Mouse (Mus musculus): ENCODE results near the gene Olfr726. TPM values are rescaled to one million over a fixed set of nuclear protein-coding genes. Genes with fewer than 3 reads are reported as not detected.
A peak's percentile ranks its signal among the peaks of the same experiment; 100 is the strongest.

The Olfr726 gene
- total RNA-seq (2021), result not detected
- long read RNA-seq, experiment 1, result 0 reads
- long read RNA-seq, experiment 2, result 0 reads

DNA sequence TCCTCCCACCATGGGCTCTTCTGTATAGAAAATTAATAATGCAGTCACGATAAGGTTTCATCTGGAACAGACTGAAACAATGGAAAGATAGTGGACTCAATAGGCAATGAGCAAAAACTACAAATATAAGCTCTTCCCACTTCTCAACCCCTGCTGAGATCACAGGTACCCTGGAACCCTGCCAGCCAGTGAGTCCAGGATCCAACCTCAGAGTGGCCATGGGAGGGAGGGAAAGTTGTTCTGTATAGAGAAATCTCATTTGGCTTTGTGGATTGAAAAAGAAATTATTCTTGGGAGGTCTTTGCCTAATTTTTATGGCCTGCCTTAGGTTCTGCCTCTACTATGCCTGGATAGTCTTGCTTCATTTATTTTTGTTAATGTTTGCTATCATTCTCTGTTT is at the start of gene Olfr726:
Olfr726 (minus strand) TSS at position 101 of the 400 bp plus-strand sequence.
- no peak for DNase-seq (ENCODE audit: low spot score in 2 of 2)

DNA sequence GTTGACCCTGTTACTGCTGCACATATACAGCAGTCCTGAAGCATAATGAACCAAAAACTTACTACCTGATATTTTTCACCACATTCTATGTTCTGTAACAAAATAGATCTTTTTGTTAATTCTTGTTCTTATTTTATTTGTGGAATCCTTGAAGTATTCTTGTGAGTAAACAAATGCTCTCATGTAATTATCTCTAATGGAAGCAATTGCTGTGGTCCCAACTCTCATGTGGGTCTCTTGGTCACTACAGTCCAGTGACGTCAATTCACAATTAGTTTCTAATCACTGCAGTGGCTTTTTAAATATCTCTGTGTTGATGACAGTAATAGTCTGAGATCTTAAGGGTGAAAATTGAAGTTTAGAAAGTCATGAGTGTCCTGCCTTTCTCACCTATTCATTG is 32.1 kb upstream of the Olfr726 start, which contains the start of gene Olfr727:
Olfr727 (plus strand) TSS at position 301 of the 400 bp plus-strand sequence.
- no peak for DNase-seq (ENCODE audit: low spot score in 2 of 2)

DNA sequence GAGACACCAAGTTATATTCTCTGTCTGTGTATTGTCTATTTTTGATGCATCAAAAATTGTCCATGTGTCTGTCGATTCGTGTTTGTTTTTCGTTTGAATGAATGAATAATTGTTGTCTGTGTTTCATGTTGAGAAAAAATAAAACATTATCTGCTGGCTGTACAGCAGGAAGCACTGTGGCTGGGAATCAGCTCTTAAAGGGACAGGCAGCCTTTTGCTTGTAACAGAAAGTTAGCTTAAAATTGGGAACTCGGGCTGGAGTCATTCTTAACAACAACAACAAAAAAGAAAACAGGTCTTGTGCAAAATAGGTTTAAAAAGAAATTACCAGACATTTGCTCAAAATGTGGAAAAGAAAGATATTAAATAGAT is 28.0 kb downstream of the Olfr726 start:
- peak in 1 of 2 experiments; percentile 41 for DNase-seq (ENCODE audit: low spot score in 2 of 2)

DNA sequence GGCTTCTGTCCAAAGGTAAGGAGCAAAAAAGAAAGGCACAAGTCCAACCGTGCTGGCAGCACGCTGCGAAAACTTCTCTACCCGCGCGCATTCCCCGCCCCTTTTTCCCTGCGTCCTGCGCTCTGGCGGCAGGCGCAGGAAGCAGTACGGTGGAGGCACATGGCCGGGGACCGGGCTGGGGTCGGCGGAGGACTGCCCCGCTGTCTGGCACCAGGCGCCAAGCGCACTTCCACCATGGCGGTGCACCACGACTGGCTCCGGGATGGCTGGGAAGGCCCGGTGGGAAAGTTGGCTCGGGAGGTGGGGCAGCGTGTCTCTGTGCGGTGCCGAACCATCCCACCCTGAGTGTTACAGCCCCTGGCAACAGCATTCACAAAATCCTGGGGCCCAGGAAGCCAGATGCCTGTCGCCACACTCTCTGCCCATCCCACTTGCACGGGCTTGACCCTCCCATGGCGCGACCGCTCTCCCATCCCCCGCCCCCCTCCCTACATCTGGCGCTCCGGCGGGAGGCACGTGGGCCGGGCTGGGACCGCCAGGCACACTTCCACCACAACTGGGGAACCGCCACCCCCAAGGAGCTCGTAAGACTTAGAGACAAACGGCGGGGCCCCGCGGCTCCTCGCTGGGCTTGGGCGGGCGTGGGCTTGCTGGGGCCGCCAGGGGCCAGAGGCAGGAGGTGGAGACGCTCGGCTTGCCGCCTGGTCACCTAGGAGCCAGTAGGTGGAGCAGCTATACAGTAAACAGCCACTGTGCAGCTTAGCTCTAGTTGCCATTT is 28.6 kb downstream of the Olfr726 start:
- DNase-seq (ENCODE audit: low spot score in 2 of 2), result peak; percentile 33 to 41

DNA sequence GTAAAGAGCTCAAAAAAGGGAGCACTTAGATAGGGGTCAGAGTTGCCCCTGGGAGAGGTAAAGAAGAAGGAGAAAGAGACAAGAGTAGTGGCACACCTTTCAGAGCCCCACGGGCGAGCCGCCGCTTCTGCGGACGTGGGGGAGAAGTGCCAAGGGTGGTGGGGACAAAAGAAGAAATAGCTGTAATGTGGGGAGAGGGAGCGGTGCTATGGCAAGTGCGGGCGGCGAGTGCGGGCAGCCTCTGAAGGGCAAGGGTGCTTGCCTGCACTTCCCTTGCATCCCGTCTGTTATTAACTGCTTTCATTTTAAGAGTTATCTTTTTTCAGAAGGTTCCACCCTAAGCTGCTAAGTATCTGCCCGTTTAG is 29.2 kb downstream of the Olfr726 start:
- DNase-seq (ENCODE audit: low spot score in 2 of 2), result no peak

DNA sequence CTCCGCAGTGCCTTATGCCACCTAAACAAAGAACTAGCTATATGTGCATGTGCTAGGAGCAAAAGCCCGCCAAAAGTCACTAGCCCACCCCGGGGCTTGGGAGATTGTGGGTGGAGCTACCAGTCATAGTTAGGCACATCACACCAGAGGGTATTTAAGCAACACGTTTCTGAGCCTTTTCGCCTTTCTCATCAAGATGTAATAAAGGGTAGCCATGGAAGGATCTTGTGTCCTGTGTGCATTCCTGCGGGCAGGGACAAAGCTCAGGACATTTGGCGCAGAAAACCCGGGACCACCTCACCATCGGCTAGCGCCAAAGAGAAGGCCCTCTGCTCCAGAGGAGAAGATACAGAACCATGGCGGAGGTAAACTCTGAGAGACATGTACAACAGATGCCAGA is 29.6 kb downstream of the Olfr726 start:
- no peak for DNase-seq (ENCODE audit: low spot score in 2 of 2)

DNA sequence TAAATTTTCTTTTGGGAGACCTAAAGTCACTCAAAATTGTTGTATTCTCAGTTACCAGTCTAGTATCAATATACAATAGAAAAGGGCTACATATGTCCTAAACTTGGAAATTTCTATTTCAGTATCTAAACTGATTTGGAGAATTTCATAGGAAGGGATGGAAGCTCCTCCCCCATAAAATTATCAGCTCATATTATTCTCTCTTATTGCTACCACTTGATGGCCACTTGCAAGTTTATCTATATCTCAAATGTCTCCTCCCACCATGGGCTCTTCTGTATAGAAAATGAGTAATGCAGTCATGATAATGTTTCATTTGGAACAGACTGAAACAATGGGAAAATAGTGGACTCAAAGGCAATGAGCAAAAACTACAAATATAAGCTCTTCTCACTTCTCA is 50.5 kb downstream of the Olfr726 start, which contains the start of gene Olfr725:
Olfr725 (minus strand) TSS at position 101 of the 400 bp plus-strand sequence.
- no peak for DNase-seq (ENCODE audit: low spot score in 2 of 2)

Other genes with a start within 250 kb of the Olfr726 start
- gene Olfr722, start 189.0 kb downstream of the Olfr726 start, total RNA-seq (2021), result not detected
- not detected for gene Olfr723, start 159.2 kb downstream of the Olfr726 start, total RNA-seq (2021)
- not detected for gene Olfr724, start 127.7 kb downstream of the Olfr726 start, total RNA-seq (2021)
- gene Olfr725, start 50.6 kb downstream of the Olfr726 start, total RNA-seq (2021), result not detected
- gene Olfr727, start 32.2 kb upstream of the Olfr726 start, total RNA-seq (2021), result not detected
- gene Olfr728, start 51.7 kb upstream of the Olfr726 start, total RNA-seq (2021), result not detected
- gene Olfr729, start 62.0 kb upstream of the Olfr726 start, total RNA-seq (2021), result not detected
- gene Olfr730, start 97.2 kb upstream of the Olfr726 start, total RNA-seq (2021), result not detected
- gene Olfr731, start 150.9 kb upstream of the Olfr726 start, total RNA-seq (2021), result not detected
- gene Olfr732, start 193.3 kb upstream of the Olfr726 start, total RNA-seq (2021), result not detected
- not detected for gene Olfr733, start 210.6 kb upstream of the Olfr726 start, total RNA-seq (2021)
- gene Olfr734, start 235.8 kb upstream of the Olfr726 start, total RNA-seq (2021), result not detected

Data from layer of hippocampus, postnatal 14 days (tissue).